Mouse (Mus musculus) lung, adult 2 months (tissue): ENCODE data around the gene Fam136a. TPM values are rescaled to one million over a fixed set of nuclear protein-coding genes. Genes with fewer than 3 reads are reported as not detected.
A peak's percentile ranks its signal among the peaks of the same experiment; 100 is the strongest.
"Not testable (repeated sequence)": the region's sequence is repeated elsewhere in the genome, so short reads cannot be mapped to it uniquely, and the experiment has no call there.

ENCODE experiments used
- DNase-seq: peaks from one replicate; pipeline ENCODE4 v3.0.0; 2022
- H3K4me1 ChIP-seq: fragments of 200-500 bp; 2 replicates; pipeline ENCODE4 v1.6.1; 2011; ENCODE audit warnings: low read length; ENCODE audit not compliant: control insufficient read depth, insufficient read depth
- H3K4me3 ChIP-seq: fragments of 200-500 bp; replicated peaks from 2 replicates; pipeline ENCODE3; 2011; ENCODE audit warnings: low read depth, mild to moderate bottlenecking, control low read depth, low read length; ENCODE audit errors: extremely low read depth
- CTCF ChIP-seq: fragments of 200-500 bp; IDR thresholded peaks from 2 replicates; pipeline ENCODE4 v1.5.1; 2011; ENCODE audit warnings: mild to moderate bottlenecking, low read length, control low read depth; ENCODE audit not compliant: insufficient read depth
- POLR2A ChIP-seq: fragments of 200-500 bp; IDR thresholded peaks from 2 replicates; pipeline ENCODE4 v1.6.1; 2011; ENCODE audit warnings: low read depth, mild to moderate bottlenecking, control low read depth, low read length, borderline replicate concordance; ENCODE audit errors: extremely low read depth
- WGBS: fragments of 180-500 bp; shearing (Covaris S2); methylation state at CpG from one replicate; pipeline ENCODE4 v1.1.7; 2018; 5-methylcytosine and 5-hydroxymethylcytosine counted together
- polyA plus RNA-seq: library from polyadenylated mRNA; depleted of rRNA; stranded (reverse); fragments of >200 nt; gene quantifications from 2 replicates; pipeline ENCODE4 v1.2.3, GENCODE M21; 2012

The Fam136a gene
- polyA plus RNA-seq, 1 experiment, result 8.5 TPM

DNA sequence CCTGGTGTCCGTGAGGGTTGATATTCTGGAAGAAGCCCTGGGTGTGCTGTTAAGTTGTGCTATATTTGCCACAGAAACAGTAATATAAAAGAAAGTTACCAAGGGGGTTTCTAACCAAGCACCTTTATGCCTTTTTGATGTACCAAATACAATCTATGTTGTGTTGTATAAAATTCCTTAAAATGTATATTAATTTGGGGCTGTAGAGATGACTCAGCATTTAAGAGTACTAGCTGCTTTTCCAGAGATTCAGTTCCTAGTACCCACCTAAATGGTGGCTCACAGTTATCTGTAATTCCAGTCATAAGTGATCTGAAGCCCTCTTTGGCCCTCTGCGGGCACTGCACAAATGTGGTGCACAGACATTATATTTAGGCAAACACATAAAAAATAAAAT lies 1.4 kb downstream of the Fam136a start:
- Histone ChIP-seq H3K4me1 (0 out of 2 replicates have a peak, but pooled peaks cover 6% of the 10 kb centered on the region), H3K4me3 (no peak overlapping the region)
- WGBS, result 64% methylated on average over 2 of the region's 2 CpGs
- no peak for TF ChIP-seq POLR2A
- TF ChIP-seq CTCF, result no peak
- no peak for DNase-seq

DNA sequence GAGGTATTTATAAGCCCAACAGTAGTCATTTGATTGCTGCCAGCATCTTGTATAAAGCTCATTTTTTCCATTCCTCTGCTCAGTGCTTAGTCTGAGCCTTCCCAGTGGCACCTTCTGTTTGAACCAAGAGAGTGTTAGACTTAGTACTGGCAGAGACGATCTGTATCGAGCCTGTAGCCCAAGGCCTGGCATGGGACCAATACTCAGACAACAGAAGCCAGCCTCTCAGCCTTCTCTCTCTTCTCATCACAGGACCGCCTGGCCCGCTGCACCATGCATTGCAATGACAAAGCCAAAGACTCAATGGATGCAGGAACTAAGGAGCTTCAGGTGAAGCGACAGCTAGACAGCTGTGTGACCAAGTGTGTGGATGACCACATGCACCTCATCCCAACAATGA lies 3.0 kb downstream of the Fam136a start:
- TF ChIP-seq CTCF, result no peak
- TF ChIP-seq POLR2A, result no peak
- 79% methylated on average over 5 of the region's 5 CpGs for WGBS
- Histone ChIP-seq H3K4me3 (no peak overlapping the region), H3K4me1 (0 out of 2 replicates have a peak, but pooled peaks cover 6% of the 10 kb centered on the region)
- DNase-seq, result no peak

DNA sequence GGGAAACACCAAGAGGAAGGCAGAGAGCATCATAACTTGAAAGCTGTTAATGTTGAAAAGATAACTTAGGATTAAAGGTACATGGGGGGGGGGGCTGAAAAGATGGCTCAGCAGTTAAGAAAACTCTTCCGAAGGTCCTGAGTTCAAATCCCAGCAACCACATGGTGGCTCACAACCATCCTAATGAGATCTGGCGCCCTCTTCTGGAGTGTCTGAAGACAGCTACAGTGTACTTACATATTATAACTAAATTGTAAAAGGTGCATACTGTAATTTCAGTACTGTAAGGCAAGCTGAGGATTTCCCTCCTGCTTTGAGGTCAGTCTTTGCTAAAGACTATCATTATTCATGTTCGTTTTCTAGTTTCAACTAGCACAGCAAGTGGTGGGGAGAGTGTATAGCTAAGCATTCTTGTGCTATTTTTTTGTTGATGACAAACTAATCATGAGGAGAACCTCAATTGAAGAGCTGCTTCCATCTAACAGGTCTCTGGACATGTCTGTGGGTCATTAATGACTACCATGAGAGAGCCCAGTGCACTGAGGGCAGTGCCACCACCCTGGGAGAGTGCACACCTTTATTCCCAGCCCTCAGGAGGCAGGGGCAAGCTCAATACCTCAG lies 4.8 kb downstream of the Fam136a start:
- Histone ChIP-seq H3K4me1 (0 out of 2 replicates have a peak, but pooled peaks cover 6% of the 10 kb centered on the region), H3K4me3 (peak overlapping the region; percentile 20)
- TF ChIP-seq POLR2A (0 out of 2 replicates have a peak, but pooled peaks have one; percentile 4), CTCF (no peak)
- 64% methylated on average over 3 of the region's 3 CpGs for WGBS
- no peak for DNase-seq

DNA sequence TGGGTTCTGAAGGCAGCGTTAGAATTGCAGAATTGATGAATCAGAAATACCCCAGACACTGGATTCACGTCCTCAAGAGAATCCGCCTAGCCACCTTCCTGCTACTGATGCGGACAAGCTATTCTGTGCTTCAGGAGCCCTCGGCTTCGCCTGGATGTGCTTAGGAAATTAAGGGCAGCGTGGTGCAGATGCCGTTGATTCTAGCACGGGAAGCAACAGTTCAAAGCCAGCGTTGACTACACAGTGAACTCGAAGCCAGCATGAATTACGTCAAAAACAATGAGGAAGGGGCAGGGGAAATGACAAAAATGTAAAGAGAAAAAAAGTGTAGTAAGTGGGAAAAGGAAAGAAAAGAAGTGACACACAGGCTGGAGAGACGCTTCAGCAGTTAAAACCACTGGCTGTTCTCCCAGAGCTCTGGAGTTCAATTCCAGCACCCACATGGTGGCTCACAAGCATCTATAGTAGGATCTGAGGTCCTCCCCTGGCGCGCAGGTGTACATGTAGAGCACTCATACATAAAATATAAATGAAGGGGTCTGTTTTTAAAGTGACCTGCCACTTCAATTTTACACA lies 5.4 kb downstream of the Fam136a start, which contains the start of gene Snrpg:
TSS of gene Snrpg (plus strand) at position 541 of the 576 bp plus-strand sequence.
- Histone ChIP-seq H3K4me3 (peak within 1 kb of the TSS; percentile 72), H3K4me1 (0 out of 2 replicates have a peak, but pooled peaks cover 6% of the 10 kb centered on the region)
- TF ChIP-seq POLR2A (no peak), CTCF (no peak)
- DNase-seq, result no peak
- 15% methylated on average over 15 of the region's 15 CpGs for WGBS

DNA sequence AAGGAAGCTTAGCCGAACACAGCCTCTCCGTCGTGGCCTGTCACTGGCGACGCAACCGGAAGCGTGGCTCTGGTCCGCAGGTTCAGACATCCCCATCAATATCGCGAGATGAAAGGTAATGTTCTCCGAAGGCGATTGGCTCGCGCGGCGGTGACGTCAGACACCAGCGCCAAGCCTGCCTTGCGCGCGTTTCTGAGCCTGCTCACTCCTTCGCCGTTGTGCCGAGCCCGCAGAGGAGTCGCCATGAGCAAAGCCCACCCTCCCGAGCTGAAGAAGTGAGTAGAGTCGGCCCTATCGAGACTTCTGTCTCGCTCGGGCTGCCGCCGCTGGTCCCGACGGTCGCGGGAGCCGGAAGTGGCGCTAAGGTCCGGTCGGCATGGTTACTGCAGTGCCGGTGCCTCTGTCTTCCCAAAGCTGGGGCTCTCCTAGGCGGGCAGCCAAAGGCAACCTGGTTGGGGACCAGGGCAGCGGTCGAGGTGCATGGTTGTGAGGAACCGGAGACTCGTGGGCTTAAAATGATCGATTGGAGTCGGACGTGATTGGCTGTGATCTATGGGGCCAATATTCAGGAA lies 6.0 kb downstream of the Fam136a start:
- under 1% methylated on average over 50 of the region's 50 CpGs for WGBS

DNA sequence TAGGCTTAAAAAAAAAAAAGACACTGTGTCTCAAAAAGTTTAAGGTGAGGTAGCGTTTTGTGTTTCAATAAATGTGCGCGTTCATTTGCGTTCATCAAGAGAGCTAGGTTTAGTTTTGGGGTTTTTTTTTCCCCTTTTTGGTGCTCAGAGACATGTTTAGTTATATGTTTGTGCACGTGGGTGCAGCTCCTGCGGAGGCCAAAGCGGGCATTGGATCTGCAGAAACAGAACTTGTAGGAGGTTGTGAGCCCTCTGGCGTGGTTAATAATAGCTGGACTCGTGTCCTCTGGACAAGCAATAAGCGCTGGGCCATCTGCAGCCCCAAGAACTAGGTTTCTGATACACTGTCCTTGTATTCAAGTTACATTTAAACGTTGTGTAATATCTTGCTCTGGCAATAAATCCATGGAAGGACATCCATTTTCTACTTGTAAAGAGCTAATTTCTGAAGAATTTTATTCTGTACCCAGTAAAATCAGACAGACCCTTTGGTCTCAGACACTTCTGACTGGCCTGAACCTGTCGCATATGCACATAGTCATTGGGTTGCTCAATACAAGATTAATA lies 6.6 kb downstream of the Fam136a start:
- no peak for DNase-seq
- 6% methylated on average over 12 of the region's 12 CpGs for WGBS
- 0 out of 2 replicates have a peak, but pooled peaks cover 2% of the 10 kb centered on the region for H3K4me1 ChIP-seq
- peak overlapping the region; percentile 72 for H3K4me3 ChIP-seq
- TF ChIP-seq POLR2A (no peak), CTCF (no peak)

More for the DNA sequence above, 6.0 kb downstream of the Fam136a start:
- Histone ChIP-seq H3K4me3 (peak overlapping the region; percentile 72), H3K4me1 (0 out of 2 replicates have a peak, but pooled peaks cover 2% of the 10 kb centered on the region)
- peak; percentile 96 for DNase-seq
- TF ChIP-seq CTCF (no peak), POLR2A (peak; percentile 99)

DNA sequence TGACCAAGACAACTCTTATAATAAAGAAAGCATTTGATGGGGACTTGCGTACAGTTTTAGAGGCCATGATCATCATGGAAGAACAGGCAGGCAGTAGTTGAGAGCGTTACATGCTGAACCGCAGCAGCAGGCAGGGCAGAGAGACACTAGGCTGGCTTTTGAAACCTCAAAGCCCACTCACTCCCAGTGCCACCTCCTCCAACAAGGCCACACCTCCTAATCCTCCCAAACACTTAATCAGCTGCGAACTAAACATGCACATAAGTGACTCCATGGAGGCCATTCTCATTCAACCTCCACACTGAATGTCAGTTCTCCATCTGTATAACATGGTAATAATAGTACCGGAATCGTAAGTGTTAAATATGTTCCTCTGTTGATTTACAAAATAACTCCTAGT lies 8.1 kb downstream of the Fam136a start:
- Histone ChIP-seq H3K4me3 (no peak overlapping the region), H3K4me1 (0 out of 2 replicates have a peak, but pooled peaks cover 2% of the 10 kb centered on the region)
- TF ChIP-seq CTCF (no peak), POLR2A (no peak)
- WGBS, result 90% methylated on average over 6 of the region's 6 CpGs
- DNase-seq, result no peak

DNA sequence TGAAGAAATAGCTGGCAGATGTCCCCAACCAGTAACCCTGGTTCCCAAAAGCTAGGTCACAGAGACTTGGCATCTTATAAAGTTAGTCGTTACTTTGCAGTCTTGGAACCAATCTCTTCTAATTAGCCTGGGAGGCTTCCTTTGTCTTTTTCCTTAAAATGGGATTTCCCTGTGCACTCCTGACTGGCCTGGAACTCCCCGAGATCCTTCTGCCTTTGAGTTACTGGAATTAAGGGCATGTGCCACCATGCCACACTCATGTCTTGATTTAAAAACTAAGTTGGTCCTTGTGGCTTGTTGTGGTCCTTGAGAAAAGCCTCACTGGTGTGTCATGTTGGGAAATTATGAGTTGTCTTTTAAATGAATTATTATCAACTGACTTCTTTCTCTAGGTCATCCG lies 12.9 kb downstream of the Fam136a start:
- TF ChIP-seq POLR2A (no peak), CTCF (no peak)
- Histone ChIP-seq H3K4me3 (no peak overlapping the region), H3K4me1 (no peaks in the 10 kb centered on the region)
- WGBS, result 78% methylated on average over 3 of the region's 3 CpGs
- no peak for DNase-seq

DNA sequence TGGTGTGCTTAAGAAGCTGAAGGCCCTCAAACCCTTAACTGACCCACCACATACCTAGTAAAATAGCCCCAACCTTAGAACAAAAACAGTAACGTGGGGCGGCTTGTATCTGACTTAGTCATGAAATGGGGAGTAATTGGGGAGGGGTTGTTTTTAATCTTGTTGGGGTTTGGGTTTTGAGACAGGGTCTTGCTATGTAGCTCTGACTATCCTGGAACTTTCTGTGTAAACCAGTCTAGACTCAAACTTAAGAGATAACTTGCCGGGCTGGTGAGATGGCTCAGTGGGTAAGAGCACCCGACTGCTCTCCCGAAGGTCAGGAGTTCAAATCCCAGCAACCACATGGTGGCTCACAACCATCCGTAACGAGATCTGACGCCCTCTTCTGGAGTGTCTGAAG lies 14.7 kb downstream of the Fam136a start:
- not testable (repeated sequence) for H3K4me3 ChIP-seq, H3K4me1 ChIP-seq, DNase-seq
- WGBS, result 67% methylated on average over 8 of the region's 8 CpGs

DNA sequence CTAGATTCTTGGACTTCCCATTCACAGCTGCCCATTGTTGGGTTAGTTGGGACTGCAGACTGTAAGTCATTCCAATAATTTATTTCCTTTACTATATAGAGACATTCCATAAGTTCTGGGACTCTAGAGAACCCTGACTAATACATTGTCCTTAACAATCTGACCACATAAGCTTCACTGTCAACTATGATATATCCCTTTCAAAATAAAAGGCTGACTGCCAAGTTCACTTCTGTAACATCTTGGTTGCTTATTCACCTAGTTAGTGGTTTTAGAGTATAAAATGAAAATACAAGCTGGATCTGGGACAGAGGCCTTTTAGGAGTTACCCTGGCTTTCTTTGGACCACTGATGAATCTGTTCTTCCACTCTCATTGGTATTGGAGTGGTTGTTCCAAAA lies 17.1 kb downstream of the Fam136a start:
- Histone ChIP-seq H3K4me3 (no peak overlapping the region), H3K4me1 (no peaks in the 10 kb centered on the region)
- TF ChIP-seq CTCF, result no peak
- no peak for TF ChIP-seq POLR2A
- DNase-seq, result no peak

DNA sequence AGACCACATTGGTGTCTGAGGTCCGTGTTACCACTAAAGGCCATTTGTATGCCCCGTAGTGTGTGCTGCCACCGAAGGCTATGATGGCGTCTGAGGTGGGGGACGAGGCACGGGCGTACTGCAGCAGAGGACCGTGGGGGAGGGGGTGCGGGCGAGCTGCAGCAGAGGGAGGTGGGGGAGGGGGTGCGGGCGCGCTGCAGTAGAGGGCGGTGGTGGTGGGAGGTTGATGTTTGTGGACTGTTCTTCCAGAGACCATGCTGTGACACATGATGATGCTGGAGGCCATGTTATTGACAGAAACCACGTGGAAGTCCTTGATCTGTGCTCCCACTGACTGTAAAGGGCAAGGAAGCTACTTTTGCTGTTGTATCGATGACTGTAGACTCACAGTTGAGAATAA lies 17.9 kb downstream of the Fam136a start:
- no peak overlapping the region for H3K4me3 ChIP-seq
- no peak for DNase-seq
- no peaks in the 10 kb centered on the region for H3K4me1 ChIP-seq
- TF ChIP-seq POLR2A (no peak), CTCF (no peak)
- 44% methylated on average over 16 of the region's 16 CpGs for WGBS
